Mouse (Mus musculus) Patski (cell line): ENCODE measurements around the gene Nek3. TPM values are rescaled to one million over a fixed set of nuclear protein-coding genes. Genes with fewer than 3 reads are reported as not detected.

Source experiments
- ATAC-seq: fragments of 100-300 bp; one replicate; pipeline ENCODE4 v1.8.0; 2021
- CTCF ChIA-PET: fragments of 350-600 bp; sonication (Branson Sonifier 250); formaldehyde crosslinking; loops from one replicate; lab custom pipeline; 2022; ENCODE audit warnings: inconsistent platforms; lab: Charles Lee
- POLR2A ChIA-PET: fragments of 350-600 bp; sonication (Branson Sonifier 250); formaldehyde crosslinking; loops from one replicate; lab custom pipeline; 2022; ENCODE audit warnings: antibody characterized with exemption, inconsistent platforms; lab: Charles Lee
- DNase-seq: peaks from one replicate; pipeline ENCODE4 v3.0.0-alpha.2; 2011; ENCODE audit warnings: low read depth, low spot score
- H3K27me3 ChIP-seq: fragments of 371-371 bp; one replicate; pipeline ENCODE4 v1.5.1; 2021
- CTCF ChIP-seq: fragments of 100-300 bp; IDR thresholded peaks from one replicate; pipeline ENCODE4 v1.5.1; 2021
- in situ Hi-C: fragments of 300-500 bp; cut with MboI; formaldehyde crosslinking; loops from 3 replicates; pipeline ENCODE4 v1.11.1; 2018; ENCODE audit warnings: low pct_unique_long_range_greater_than_20kb, mixed read lengths
- polyA plus RNA-seq: library from polyadenylated mRNA; unstranded; gene quantifications from one replicate; pipeline ENCODE4 v1.2.3, GENCODE M21; 2021

The Nek3 gene
- polyA plus RNA-seq, 1 experiment from 2014 or later = 7.3 TPM

GRCm38 (mm10) chr8:22107020-22107419, 59.2 kb downstream of the Nek3 start:
- no peaks in the 10 kb centered on the region for H3K27me3 ChIP-seq
- CTCF ChIA-PET = interaction anchor here (2.0 kb wide), 1 partner anchor 10 kb away, joined by 6 read pairs; no protein-coding TSS in a partner anchor
- no peak for TF ChIP-seq CTCF
- POLR2A ChIA-PET = interaction anchor here (0.6 kb wide), 1 partner anchor 1109 kb away, joined by 3 read pairs; no protein-coding TSS in a partner anchor
- ATAC-seq (no peak), DNase-seq (no peak)
- in situ Hi-C loops = no loop called here

- ATAC-seq = no peak
- TF ChIP-seq CTCF = peak; percentile 47
- in situ Hi-C loops = no loop called here
- POLR2A ChIA-PET = no interaction called here
- CTCF ChIA-PET = interaction anchor here (1.6 kb wide), 1 partner anchor 19 kb away, joined by 5 read pairs; no protein-coding TSS in a partner anchor
- no peak for DNase-seq
- H3K27me3 ChIP-seq = no peaks in the 10 kb centered on the region
Observed at GRCm38 (mm10) chr8:22091568-22091967, 74.7 kb downstream of the Nek3 start.

GRCm38 (mm10) chr8:22089226-22089625, 77.0 kb downstream of the Nek3 start:
- in situ Hi-C loops = no loop called here
- no peaks in the 10 kb centered on the region for H3K27me3 ChIP-seq
- ChIA-PET CTCF (interaction anchor here (1.4 to 1.7 kb wide), 2 partner anchors 12 to 31 kb away, joined by 3 read pairs; no protein-coding TSS in a partner anchor), POLR2A (no interaction called here)
- no peak for ATAC-seq
- no peak for DNase-seq
- TF ChIP-seq CTCF = no peak

GRCm38 (mm10) chr8:22079313-22080007, 86.8 kb downstream of the Nek3 start:
- no peak for ATAC-seq
- no peak for DNase-seq
- H3K27me3 ChIP-seq = no peaks in the 10 kb centered on the region
- in situ Hi-C loops = no loop called here
- ChIA-PET CTCF (interaction anchor here (1.3 kb wide), 1 partner anchor 10 kb away, joined by 3 read pairs; no protein-coding TSS in a partner anchor), POLR2A (no interaction called here)
- TF ChIP-seq CTCF = no peak

Other genes with a start within 250 kb of the Nek3 start
- gene Defb15, start 233.7 kb downstream of the Nek3 start, polyA plus RNA-seq = not detected
- gene Defb35, start 228.1 kb downstream of the Nek3 start, polyA plus RNA-seq = not detected
- not detected for gene Defb13, start 219.7 kb downstream of the Nek3 start, polyA plus RNA-seq
- not detected for gene Fam90a1a, start 207.7 kb downstream of the Nek3 start, polyA plus RNA-seq
- gene Ccdc70, start 196.7 kb downstream of the Nek3 start, polyA plus RNA-seq = not detected
- 0.32 TPM for gene Atp7b, start 106.1 kb downstream of the Nek3 start, polyA plus RNA-seq
- 13.7 TPM for gene Alg11, start 105.7 kb downstream of the Nek3 start, polyA plus RNA-seq
- gene Nek5, start 41.4 kb downstream of the Nek3 start, polyA plus RNA-seq = 3.4 TPM
- gene Ckap2, start 19.4 kb upstream of the Nek3 start, polyA plus RNA-seq = 30.9 TPM
- gene Vps36, start 26.4 kb upstream of the Nek3 start, polyA plus RNA-seq = 29.6 TPM
- 0.36 TPM for gene Thsd1, start 60.9 kb upstream of the Nek3 start, polyA plus RNA-seq
- gene Tpte, start 117.0 kb upstream of the Nek3 start, polyA plus RNA-seq = not detected
- 10.1 TPM for gene Slc25a15, start 232.2 kb upstream of the Nek3 start, polyA plus RNA-seq
- gene Mrps31, start 244.9 kb upstream of the Nek3 start, polyA plus RNA-seq = 32.9 TPM